Mouse (Mus musculus): ENCODE data around the gene Xpr1.

Xpr1 gene

GRCm38 (mm10) chr1:155251596-155251995, 165.6 kb downstream of the Xpr1 start:
- no peak for DNase-seq (ENCODE audit: low read depth)

- no peak for DNase-seq (ENCODE audit: low read depth)
These were observed 166.6 kb downstream of the Xpr1 start for GRCm38 (mm10) chr1:155250531-155251135.

GRCm38 (mm10) chr1:155249896-155250295, 167.3 kb downstream of the Xpr1 start:
- DNase-seq (ENCODE audit: low read depth) = no peak

- no peak for DNase-seq (ENCODE audit: low read depth)
These were observed 169.2 kb downstream of the Xpr1 start for GRCm38 (mm10) chr1:155248041-155248440.

GRCm38 (mm10) chr1:155247441-155247840, 169.8 kb downstream of the Xpr1 start:
- no peak for DNase-seq (ENCODE audit: low read depth)

GRCm38 (mm10) chr1:155245516-155245915, 171.7 kb downstream of the Xpr1 start:
- no peak for DNase-seq (ENCODE audit: low read depth)

GRCm38 (mm10) chr1:155244771-155245211, 172.4 kb downstream of the Xpr1 start:
- DNase-seq (ENCODE audit: low read depth) = no peak

- no peak for DNase-seq (ENCODE audit: low read depth)
These were observed 173.1 kb downstream of the Xpr1 start, which contains the start of gene BC034090 for GRCm38 (mm10) chr1:155243797-155244770. Gene BC034090 (minus strand): TSS chr1:155244444.

- no peak for DNase-seq (ENCODE audit: low read depth)
These were observed 174.8 kb downstream of the Xpr1 start for GRCm38 (mm10) chr1:155242488-155242745.

GRCm38 (mm10) chr1:155241701-155242487, 175.3 kb downstream of the Xpr1 start:
- no peak for DNase-seq (ENCODE audit: low read depth)

- DNase-seq (ENCODE audit: low read depth) = no peak
These were observed 177.1 kb downstream of the Xpr1 start for GRCm38 (mm10) chr1:155239962-155240717.

GRCm38 (mm10) chr1:155239169-155239568, 178.0 kb downstream of the Xpr1 start:
- no peak for DNase-seq (ENCODE audit: low read depth)

- no peak for DNase-seq (ENCODE audit: low read depth)
These were observed 179.1 kb downstream of the Xpr1 start for GRCm38 (mm10) chr1:155238126-155238525.

- no peak for DNase-seq (ENCODE audit: low read depth)
These were observed 179.8 kb downstream of the Xpr1 start for GRCm38 (mm10) chr1:155237390-155237789.

- no peak for DNase-seq (ENCODE audit: low read depth)
These were observed 180.8 kb downstream of the Xpr1 start for GRCm38 (mm10) chr1:155236306-155237024.

- no peak for DNase-seq (ENCODE audit: low read depth)
These were observed 181.6 kb downstream of the Xpr1 start for GRCm38 (mm10) chr1:155235641-155236040.

- no peak for DNase-seq (ENCODE audit: low read depth)
These were observed 183.1 kb downstream of the Xpr1 start for GRCm38 (mm10) chr1:155233931-155234607.

GRCm38 (mm10) chr1:155233378-155233777, 183.8 kb downstream of the Xpr1 start:
- DNase-seq (ENCODE audit: low read depth) = no peak

GRCm38 (mm10) chr1:155232786-155233185, 184.4 kb downstream of the Xpr1 start:
- no peak for DNase-seq (ENCODE audit: low read depth)

- DNase-seq (ENCODE audit: low read depth) = no peak
These were observed 184.8 kb downstream of the Xpr1 start for GRCm38 (mm10) chr1:155232385-155232784.

Data from c-Kit-positive CD71-negative TER-119-negative erythroid progenitor cells, embryonic 14.5 days (primary cell).